Mouse (Mus musculus): ENCODE data around the gene Ctu2. TPM values are rescaled to one million over a fixed set of nuclear protein-coding genes. Genes with fewer than 3 reads are reported as not detected.

The Ctu2 gene
- polyA plus RNA-seq, 1 experiment from 2014 or later = 7.9 TPM

DNA sequence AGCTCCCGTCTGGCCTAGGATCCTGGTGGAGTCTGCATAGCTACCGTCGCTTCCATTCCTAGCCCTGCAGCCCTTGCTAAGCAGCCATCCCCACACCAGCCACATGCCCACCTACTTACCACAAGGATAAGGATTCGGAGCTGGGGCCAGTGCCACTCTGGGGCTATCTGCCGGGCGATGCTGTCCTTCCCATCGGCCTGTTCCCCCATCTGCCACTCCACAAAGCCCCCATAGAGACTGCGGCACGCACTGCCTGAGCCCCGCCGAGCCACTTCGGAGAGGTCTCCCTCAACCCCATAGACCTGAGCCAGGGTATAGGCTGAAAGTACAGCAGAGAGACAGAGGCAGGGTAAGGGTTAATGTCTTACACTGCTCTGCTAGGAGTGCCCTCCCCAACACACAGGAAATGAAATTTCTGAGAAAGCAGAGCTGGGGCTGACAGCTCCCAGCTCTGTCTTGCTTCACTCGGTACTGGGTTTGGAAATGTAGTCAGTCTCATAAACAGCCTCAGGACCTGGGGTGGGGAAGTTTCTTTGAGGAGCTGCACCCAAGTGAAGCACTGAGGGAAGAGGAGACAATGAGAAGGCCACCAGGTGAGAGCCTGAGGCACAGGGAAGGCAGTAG, 38.1 kb upstream of the Ctu2 start:
- H3K79me2 ChIP-seq (ENCODE audit: inconsistent target) = peaks cover 45% of the 10 kb centered on the region; the same call in 1 of the 2 replicates
- peak overlapping the region; percentile 46 for H3K27ac ChIP-seq
- H3K36me3 ChIP-seq (ENCODE audit: inconsistent target) = no peaks in the 10 kb centered on the region
- 76% methylated on average over 13 of the region's 13 CpGs for WGBS (ENCODE audit: missing documents)
- H3K4me3 ChIP-seq (ENCODE audit: inconsistent target) = no peak overlapping the region

DNA sequence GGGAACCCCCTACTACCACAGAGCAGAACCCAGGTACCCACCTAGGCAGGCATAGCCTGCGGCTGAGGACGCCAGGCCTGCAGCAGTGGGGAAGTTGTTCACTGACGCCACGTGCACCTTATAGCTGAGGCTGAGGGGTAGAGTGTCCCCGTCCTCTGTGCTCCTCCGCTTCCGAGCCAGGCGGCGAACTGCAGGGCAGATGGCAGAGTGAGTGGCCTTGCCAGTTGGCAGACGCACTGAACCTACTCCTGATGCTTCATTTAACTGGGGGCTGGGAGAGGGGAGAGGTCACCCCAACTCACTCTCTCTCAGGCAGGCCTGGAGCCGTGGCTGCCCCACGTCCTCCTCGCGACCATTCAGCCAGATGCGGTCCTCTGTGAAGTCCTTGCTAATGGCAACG, 36.6 kb upstream of the Ctu2 start:
- Histone ChIP-seq H3K36me3 (ENCODE audit: inconsistent target) (no peaks in the 10 kb centered on the region), H3K4me3 (ENCODE audit: inconsistent target) (no peak overlapping the region), H3K27ac (no peak overlapping the region), H3K79me2 (ENCODE audit: inconsistent target) (peaks cover 37% of the 10 kb centered on the region; the same call in 1 of the 2 replicates)
- 95% methylated on average over 16 of the region's 16 CpGs for WGBS (ENCODE audit: missing documents)

DNA sequence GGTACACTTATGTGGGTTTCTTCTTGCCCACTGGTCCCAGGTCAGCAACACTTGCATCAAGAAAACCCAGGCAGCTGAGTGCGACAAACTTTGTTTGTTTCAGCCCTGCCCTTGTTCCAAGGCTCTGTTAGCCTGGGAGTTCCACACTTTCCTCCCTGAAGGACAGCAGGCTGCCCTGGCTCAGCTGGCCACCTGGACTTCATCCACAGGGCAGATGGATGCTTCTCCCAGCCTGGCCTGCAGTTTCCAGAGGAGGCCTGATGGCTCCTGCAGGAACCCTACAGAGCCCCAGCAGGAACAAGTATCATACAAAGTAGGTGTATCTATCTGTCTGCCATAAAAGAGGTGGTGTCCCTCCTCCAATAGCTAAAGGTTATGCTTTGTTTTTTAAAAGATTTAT, 34.6 kb upstream of the Ctu2 start:
- no peak overlapping the region for H3K27ac ChIP-seq
- no peaks in the 10 kb centered on the region for H3K36me3 ChIP-seq (ENCODE audit: inconsistent target)
- H3K4me3 ChIP-seq (ENCODE audit: inconsistent target) = no peak overlapping the region
- 100% methylated on average over 1 of the region's 1 CpGs for WGBS (ENCODE audit: missing documents)
- H3K79me2 ChIP-seq (ENCODE audit: inconsistent target) = peaks cover 37% of the 10 kb centered on the region; the same call in 1 of the 2 replicates

DNA sequence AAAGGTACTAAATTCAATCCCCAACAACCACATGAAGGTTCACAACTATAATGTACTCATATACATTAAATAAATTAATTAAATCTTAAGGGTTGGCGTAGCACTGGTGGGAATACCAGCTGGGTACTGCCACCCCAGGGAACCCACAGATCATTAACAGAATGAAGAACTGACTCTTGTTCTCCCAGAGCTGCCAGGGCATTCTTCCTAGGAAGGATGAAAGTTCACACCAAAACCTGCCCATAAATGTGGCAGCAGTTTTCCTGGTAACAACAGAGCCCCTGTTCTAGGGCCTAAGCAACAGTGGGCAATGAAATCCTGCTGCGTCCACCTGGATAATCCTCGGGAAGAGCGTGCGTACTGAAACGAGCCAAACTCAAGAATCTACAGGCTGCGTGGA, 33.6 kb upstream of the Ctu2 start:
- H3K27ac ChIP-seq = peak overlapping the region; percentile 94
- peaks cover 37% of the 10 kb centered on the region; the same call in 1 of the 2 replicates for H3K79me2 ChIP-seq (ENCODE audit: inconsistent target)
- H3K4me3 ChIP-seq (ENCODE audit: inconsistent target) = peak overlapping the region; percentile 99
- H3K36me3 ChIP-seq (ENCODE audit: inconsistent target) = no peaks in the 10 kb centered on the region
- 58% methylated on average over 7 of the region's 7 CpGs for WGBS (ENCODE audit: missing documents)

DNA sequence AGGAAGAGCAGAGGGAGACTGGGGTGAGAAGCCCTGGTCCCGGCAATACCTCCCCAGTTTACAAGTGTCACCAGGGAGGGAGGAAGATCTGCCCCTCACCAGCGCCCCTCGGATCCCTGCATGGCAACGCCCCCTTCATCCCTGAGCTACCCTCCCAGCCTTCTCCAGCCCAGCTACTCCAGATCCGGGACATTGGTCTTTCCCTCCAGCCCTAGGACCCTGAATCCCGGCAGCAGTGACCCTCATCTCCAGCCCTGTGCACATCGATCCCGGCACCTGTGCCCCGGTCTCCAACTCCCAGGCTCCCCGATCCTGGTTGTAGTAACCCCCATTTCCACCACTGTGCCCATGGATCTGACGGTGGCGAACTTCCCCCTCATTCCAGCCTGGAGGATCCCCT, 33.2 kb upstream of the Ctu2 start:
- Histone ChIP-seq H3K27ac (peak overlapping the region; percentile 94), H3K4me3 (ENCODE audit: inconsistent target) (peak overlapping the region; percentile 99), H3K36me3 (ENCODE audit: inconsistent target) (no peaks in the 10 kb centered on the region), H3K79me2 (ENCODE audit: inconsistent target) (peaks cover 37% of the 10 kb centered on the region; the same call in 1 of the 2 replicates)
- WGBS (ENCODE audit: missing documents) = 2% methylated on average over 12 of the region's 12 CpGs

DNA sequence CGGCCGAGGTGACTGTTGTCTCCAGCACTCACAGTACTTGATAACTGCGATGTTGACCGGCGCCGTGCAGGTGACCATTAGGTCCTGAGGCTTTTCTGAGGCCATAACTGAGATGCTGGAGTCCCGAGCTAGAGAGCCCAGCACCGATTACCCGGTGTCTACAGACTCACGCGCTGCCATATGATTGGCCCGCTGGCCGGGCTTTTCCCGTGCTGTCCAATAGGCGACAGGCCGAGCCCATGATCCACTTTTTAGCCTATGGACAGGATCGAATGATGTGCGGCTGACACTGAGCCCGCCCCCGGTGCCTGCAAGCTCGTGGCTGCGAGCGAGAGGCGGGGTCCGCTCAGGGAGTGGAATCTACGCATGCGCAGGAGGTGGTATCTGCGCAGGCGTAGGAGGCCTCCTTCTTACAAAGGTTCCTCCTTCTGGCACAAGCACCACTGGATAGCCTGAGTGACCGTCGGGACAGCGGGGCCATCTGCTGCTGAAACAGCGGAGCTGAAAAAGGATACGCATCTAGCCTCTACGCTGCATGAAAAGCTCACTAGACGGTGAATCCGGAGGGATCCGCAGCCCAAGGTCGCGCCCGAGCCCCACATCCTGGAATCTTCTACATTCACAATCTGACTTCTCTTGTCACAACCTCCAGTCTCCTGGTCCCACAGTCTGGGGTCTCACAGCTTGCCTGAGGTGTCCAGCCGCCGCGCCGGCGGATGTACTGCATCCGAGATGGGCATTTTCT, 32.5 kb upstream of the Ctu2 start, which contains the start of gene Mvd:
Gene Mvd (minus strand): TSS at position 161 of the 745 bp plus-strand sequence.
- peak within 1 kb of the TSS; percentile 99 for H3K4me3 ChIP-seq (ENCODE audit: inconsistent target)
- no peaks in the 10 kb centered on the region for H3K36me3 ChIP-seq (ENCODE audit: inconsistent target)
- H3K27ac ChIP-seq = peak within 1 kb of the TSS; percentile 94
- peaks cover 37% of the 10 kb centered on the region; the same call in 1 of the 2 replicates for H3K79me2 ChIP-seq (ENCODE audit: inconsistent target)
- WGBS (ENCODE audit: missing documents) = under 1% methylated on average over 47 of the region's 47 CpGs

DNA sequence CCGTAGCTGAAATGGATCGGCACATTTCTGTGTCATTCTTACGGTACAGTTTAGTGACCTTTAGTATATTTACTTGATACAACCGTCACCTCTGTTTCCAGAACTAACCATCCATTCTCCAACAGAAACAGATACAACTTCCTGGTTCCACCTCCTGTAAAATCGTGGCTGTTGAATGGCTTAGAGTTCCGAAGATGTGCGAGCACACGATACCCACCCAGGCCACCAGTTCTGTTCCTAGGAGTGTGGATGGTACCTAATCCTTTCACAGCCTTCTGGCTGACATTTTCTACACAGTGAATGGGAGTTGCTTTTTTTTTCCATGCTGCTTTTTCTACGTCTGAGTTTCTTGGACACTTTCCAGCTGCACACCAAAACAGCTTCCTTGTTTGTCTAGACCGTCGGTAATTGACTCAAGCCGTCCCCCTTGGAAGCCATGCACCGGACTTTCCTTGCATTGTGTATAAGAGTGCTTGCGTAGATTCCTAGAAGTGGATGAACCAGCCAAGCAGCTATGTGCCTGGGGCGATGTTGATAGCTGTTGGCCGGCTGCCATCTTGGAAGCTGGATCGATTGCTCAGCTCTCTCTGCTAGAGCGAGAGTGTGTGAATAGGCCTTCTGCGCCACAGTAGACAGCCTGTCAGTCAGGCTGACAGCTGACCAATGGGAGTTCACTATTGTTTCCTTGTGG, 31.7 kb upstream of the Ctu2 start:
- Histone ChIP-seq H3K79me2 (ENCODE audit: inconsistent target) (peaks cover 37% of the 10 kb centered on the region; the same call in 1 of the 2 replicates), H3K36me3 (ENCODE audit: inconsistent target) (no peaks in the 10 kb centered on the region), H3K4me3 (ENCODE audit: inconsistent target) (peak overlapping the region; percentile 99), H3K27ac (peak overlapping the region; percentile 91)
- WGBS (ENCODE audit: missing documents) = under 1% methylated on average over 18 of the region's 19 CpGs

DNA sequence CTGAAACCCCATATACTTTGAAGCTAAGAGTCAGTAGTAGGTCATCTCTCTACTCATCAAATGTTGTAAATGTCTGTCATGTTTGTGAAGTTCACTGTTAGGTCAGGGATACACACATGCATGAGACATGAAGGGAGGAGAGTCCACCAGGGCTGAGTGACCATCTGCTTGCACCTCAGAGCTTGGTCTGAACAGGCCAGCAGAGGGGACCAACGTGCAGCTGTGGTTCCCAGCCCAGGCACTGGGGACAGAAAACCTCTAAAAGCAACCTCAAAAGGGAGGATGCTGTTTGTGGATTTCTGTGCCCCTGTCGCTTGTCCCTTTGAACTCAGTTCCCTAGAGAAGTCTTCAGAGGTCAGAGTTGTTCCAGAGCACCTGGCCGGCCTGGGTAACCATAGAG, 30.7 kb upstream of the Ctu2 start:
- WGBS (ENCODE audit: missing documents) = 73% methylated on average over 2 of the region's 3 CpGs
- H3K79me2 ChIP-seq (ENCODE audit: inconsistent target) = peaks cover 27% of the 10 kb centered on the region; the same call in 1 of the 2 replicates
- no peak overlapping the region for H3K4me3 ChIP-seq (ENCODE audit: inconsistent target)
- H3K36me3 ChIP-seq (ENCODE audit: inconsistent target) = no peaks in the 10 kb centered on the region
- no peak overlapping the region; the same call in 1 of the 2 replicates for H3K27ac ChIP-seq

DNA sequence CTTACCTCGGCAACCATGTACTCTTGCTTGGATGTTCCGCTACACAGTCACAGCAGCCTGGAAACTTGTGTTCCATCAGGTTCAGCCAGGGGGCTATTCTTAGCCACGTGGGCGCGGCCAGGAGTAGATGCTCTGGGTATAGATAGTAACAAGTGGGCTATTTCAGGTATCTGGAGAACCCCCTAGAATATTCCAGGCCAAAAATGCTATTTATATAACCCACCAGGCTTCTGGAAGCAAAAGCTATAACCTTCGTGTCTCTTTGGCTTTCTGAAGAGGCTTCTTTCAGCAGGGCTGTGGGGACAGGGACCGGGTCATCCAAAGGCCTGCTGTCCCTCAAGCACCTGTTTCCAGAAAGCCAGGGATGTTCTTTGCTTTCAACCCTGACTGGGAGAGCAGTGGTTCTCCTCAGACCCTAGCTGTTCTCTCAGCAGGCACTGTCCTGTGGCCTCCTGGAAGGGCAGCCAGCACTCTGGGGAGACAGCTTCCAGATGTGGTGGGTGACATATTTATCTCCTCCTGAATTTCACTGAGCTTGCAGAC, 24.7 kb upstream of the Ctu2 start:
- Histone ChIP-seq H3K79me2 (ENCODE audit: inconsistent target) (no peaks in the 10 kb centered on the region), H3K27ac (no peak overlapping the region), H3K36me3 (ENCODE audit: inconsistent target) (no peaks in the 10 kb centered on the region), H3K4me3 (ENCODE audit: inconsistent target) (no peak overlapping the region)
- 90% methylated on average over 7 of the region's 7 CpGs for WGBS (ENCODE audit: missing documents)

DNA sequence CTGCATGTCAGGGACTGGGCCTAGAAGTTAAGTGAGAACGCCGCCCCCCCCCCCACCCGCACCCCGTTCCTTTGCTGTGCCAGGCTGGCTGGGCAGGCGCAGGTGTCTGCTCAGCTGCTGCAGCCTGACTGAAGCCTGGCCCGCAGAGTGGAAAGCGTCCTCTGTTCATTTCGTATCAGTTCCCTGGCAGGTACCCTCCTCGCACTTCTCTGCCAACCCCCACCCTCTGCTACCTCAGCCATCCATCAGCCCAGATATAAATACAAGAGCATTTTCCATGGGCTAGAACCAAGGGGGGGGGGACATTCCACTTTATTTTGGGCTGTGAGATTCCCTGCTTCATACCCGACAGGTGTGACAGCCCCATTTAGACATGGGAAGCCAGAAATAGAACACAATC, 23.8 kb upstream of the Ctu2 start:
- no peak overlapping the region for H3K4me3 ChIP-seq (ENCODE audit: inconsistent target)
- no peak overlapping the region for H3K27ac ChIP-seq
- no peaks in the 10 kb centered on the region for H3K36me3 ChIP-seq (ENCODE audit: inconsistent target)
- WGBS (ENCODE audit: missing documents) = 91% methylated on average over 8 of the region's 10 CpGs
- no peaks in the 10 kb centered on the region for H3K79me2 ChIP-seq (ENCODE audit: inconsistent target)

DNA sequence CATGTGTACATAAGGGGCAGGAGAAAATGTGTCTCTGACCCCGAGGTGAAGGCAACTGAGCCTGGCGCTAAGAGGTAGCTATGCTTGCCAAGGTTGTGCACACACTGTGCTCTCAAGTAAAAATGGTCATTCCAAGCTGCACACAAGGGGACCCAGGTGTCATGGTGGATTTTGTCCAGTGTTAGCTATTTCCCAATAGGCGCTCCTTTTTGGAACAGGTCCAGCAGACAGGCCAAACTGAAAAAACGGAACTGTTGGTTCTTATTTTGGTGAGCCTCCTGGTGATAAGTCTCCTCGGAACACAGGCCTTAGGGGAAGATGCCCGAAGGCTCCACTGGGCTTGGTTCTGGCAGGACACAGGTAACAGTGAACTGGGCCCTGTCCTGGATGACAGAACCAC, 21.5 kb upstream of the Ctu2 start:
- no peaks in the 10 kb centered on the region for H3K36me3 ChIP-seq (ENCODE audit: inconsistent target)
- no peak overlapping the region for H3K27ac ChIP-seq
- H3K79me2 ChIP-seq (ENCODE audit: inconsistent target) = no peaks in the 10 kb centered on the region
- H3K4me3 ChIP-seq (ENCODE audit: inconsistent target) = no peak overlapping the region
- 56% methylated on average over 6 of the region's 6 CpGs for WGBS (ENCODE audit: missing documents)

DNA sequence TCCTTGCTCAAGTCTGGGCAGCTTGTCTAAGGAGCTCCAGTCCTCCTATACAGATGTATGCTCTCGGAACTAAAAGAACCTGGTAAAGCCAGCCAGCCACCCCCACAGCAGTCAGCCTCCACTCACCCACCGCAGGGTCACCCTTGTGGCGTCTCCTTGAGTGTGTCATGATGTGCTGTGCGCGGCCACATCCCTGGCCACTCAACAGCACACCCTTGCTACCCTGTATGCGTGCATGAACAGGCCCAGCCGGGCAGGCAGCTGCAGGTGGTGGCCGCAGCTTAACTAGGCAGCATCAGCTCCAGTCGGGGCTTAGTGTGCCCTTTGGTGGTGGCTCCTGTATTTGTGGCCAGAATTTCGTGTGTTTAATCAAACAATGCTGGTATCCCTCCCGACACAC, 18.8 kb upstream of the Ctu2 start:
- Histone ChIP-seq H3K36me3 (ENCODE audit: inconsistent target) (no peaks in the 10 kb centered on the region), H3K79me2 (ENCODE audit: inconsistent target) (no peaks in the 10 kb centered on the region)
- 93% methylated on average over 9 of the region's 11 CpGs for WGBS (ENCODE audit: missing documents)

DNA sequence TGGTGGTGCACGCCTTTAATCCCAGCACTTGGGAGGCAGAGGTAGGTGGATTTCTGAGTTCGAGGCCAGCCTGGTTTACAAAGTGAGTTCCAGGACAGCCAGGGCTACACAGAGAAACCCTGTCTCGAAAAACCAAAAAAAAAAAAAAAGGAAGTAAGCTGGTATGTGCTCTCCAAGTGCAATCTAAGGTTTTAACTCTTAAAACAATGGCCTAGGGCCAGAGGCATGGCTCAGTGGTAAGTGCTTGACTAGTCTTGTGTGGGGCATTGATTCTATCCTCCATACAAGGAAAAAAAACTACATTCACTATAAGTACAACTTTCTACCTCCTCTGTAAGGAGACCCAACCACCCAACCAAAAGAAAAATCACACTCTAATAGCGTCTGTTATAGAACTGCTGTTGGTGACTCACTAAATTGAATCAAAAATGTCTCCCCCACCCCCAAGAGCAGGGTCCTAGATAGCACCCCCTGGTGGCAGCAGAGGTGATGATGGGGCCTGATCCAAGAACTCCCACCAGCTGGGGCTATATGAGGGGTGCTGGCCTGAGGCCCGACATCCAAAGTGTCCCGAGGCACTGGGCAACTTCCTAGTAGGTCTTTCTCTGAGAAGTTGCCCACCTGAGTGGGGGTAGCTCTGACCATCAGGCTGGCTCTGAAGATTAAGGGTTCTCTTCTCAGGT, 16.6 kb upstream of the Ctu2 start:
- H3K79me2 ChIP-seq (ENCODE audit: inconsistent target) = no peaks in the 10 kb centered on the region
- no peaks in the 10 kb centered on the region for H3K36me3 ChIP-seq (ENCODE audit: inconsistent target)
- 49% methylated on average over 6 of the region's 6 CpGs for WGBS (ENCODE audit: missing documents)
- no peak overlapping the region for H3K4me3 ChIP-seq (ENCODE audit: inconsistent target)
- no peak overlapping the region for H3K27ac ChIP-seq

More for the DNA sequence above, 18.8 kb upstream of the Ctu2 start:
- H3K4me3 ChIP-seq (ENCODE audit: inconsistent target) = no peak overlapping the region
- no peak overlapping the region for H3K27ac ChIP-seq

DNA sequence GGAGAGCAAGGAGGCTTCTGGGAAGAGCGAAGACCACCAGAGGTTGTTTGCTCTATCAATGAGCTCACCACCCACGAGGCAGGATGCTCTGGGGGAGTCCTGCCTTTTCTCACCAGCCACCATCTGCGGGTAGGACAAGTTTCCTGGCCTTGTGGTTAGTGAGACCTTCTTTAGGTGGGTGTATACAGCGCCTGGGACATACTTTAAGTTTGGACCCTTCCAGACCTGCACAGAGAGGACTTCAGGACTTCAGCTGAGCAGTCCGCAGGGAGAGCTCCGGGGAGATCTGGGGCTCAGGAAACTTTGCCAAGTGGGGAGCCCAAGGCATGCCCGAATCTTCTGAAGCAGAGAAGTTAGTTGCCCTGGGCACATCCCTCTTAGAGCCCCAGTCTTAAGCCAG, 16.0 kb upstream of the Ctu2 start:
- H3K4me3 ChIP-seq (ENCODE audit: inconsistent target) = no peak overlapping the region
- H3K36me3 ChIP-seq (ENCODE audit: inconsistent target) = no peaks in the 10 kb centered on the region
- H3K79me2 ChIP-seq (ENCODE audit: inconsistent target) = no peaks in the 10 kb centered on the region
- H3K27ac ChIP-seq = no peak overlapping the region
- 38% methylated on average over 7 of the region's 7 CpGs for WGBS (ENCODE audit: missing documents)

Measured in macrophage (primary cell).